ENCODE assay signal across 18 mouse cellular contexts in the genomic region with DNA sequence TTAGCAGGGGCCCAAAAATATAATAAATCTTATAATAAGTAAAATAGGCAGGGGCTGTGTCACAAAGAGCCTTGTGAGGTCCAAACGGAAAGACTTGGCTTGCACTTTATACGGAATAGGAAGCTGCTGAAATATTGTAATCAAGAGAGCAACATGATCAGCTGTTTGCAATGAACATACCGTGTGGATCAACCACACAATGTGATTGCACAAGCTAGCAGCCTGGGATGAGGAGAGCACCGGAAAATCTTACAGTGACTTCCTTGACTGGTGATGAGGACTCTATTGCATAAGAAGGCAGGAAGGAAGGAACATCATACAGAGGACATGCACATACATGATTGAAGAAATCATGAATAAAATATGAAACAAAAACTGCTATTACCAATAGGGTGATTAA. TPM values are rescaled to one million over a fixed set of nuclear protein-coding genes. Genes with fewer than 3 reads are reported as not detected.
"Had no signal": no experiment of that assay in that cellular context is flagged by ENCODE, and none has a peak within 500 bp of the region (broad histone marks: within the 10 kb centered on the region; RNA-seq: fewer than 3 reads in every experiment).

No protein-coding gene starts in this region.

- DNase-seq: gastrocnemius, postnatal 14 days; gastrocnemius, postnatal 36 days; heart, adult 2 months; heart, postnatal 14 days; heart, postnatal 4 days; kidney, adult 18-20 months; kidney, adult 8-10 months; kidney, postnatal 10 days; kidney, postnatal 25 days; kidney, postnatal 4 days; liver had no signal

- ATAC-seq: hindbrain, embryonic 16.5 days; inflammation-experienced regulatory T-cells, adult 6 months; intestine, embryonic 15.5 days; intestine, postnatal 0 days had no signal

RNA-seq across cellular contexts. Expression of a gene that starts 7.4 kb away (rescaled TPM):
- total RNA-seq: gastrocnemius, adult 18-20 months; gastrocnemius, adult 8-10 months; gastrocnemius, postnatal 14 days; gastrocnemius, postnatal 36 days; heart, adult 2 months; heart, postnatal 14 days; heart, postnatal 4 days; left cerebral cortex, postnatal 36 days had no signal
